ENCODE assay signal across 11 mouse cellular contexts in the genomic region with DNA sequence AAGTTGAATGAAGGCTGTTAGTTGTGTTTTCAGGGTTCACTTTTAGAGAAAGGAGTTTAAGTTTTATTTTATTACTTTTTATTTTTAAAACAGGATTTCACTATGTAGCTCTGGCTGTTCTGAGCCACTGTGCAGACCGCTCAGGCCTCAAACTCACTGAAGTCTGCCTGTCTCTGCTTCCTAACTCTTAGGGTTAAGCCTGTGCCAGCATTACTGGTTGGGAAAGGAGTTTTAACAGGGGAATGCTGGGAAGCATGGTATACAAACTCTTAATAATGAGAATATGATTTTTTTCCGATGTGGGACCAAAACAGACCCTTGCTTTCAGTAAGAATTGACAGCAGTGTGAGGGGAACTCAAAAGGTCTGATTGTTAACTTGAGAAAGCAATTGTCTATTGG. TPM values are rescaled to one million over a fixed set of nuclear protein-coding genes. Genes with fewer than 3 reads are reported as not detected.
DNase-seq lines count a peak whose midpoint lies in the region; ATAC-seq and TF ChIP-seq lines count a peak whose summit lies in the region.
"Had no signal": no experiment of that assay in that cellular context is flagged by ENCODE, and none has a peak within 500 bp of the region (broad histone marks: within the 10 kb centered on the region; RNA-seq: fewer than 3 reads in every experiment).

No protein-coding gene starts in this region.

- H3K36me3 ChIP-seq in forebrain, embryonic 14.5 days (ENCODE audit: control insufficient read depth, insufficient read depth, low read length), result no peaks in the 10 kb centered on the region
- no peaks in the 10 kb centered on the region for H3K36me3 ChIP-seq in forebrain, embryonic 13.5 days (ENCODE audit: poor library complexity, severe bottlenecking)
- no peaks in the 10 kb centered on the region for H3K36me3 ChIP-seq in liver, embryonic 14.5 days (replicated peaks; ENCODE audit: control insufficient read depth, insufficient read depth, low read depth)

- no peak overlapping the region for H3K9ac ChIP-seq in forebrain, embryonic 14.5 days (ENCODE audit: low read length)
- H3K9ac ChIP-seq in forebrain, embryonic 13.5 days, result no peak overlapping the region
- no peak overlapping the region for H3K9ac ChIP-seq in liver, embryonic 14.5 days (replicated peaks)

- 45% methylated on average over 2 of the region's 2 CpGs for WGBS in forebrain, embryonic 14.5 days
- 46% methylated on average over 2 of the region's 2 CpGs for WGBS in forebrain, embryonic 13.5 days
- 55% methylated on average over 2 of the region's 2 CpGs for WGBS in liver, embryonic 14.5 days (ENCODE audit: insufficient replicate concordance)

- TF ChIP-seq EP300 in liver, embryonic 14.5 days (IDR thresholded peaks at IDR 0.05; ENCODE audit: low read depth), result no peak

- no peaks in the 10 kb centered on the region for H3K9me3 ChIP-seq in forebrain, embryonic 14.5 days (replicated peaks; ENCODE audit: control insufficient read depth, low read length)
- H3K9me3 ChIP-seq in forebrain, embryonic 13.5 days (replicated peaks), result no peaks in the 10 kb centered on the region
- no peaks in the 10 kb centered on the region for H3K9me3 ChIP-seq in liver, embryonic 14.5 days (ENCODE audit: control insufficient read depth, low read length)

- no peaks in the 10 kb centered on the region; the same call in 1 of the 2 replicates for H3K27me3 ChIP-seq in forebrain, embryonic 14.5 days (replicated peaks; ENCODE audit: control insufficient read depth, insufficient read depth, low read length)
- H3K27me3 ChIP-seq in forebrain, embryonic 13.5 days, result peaks cover 3% of the 10 kb centered on the region; the same call in 1 of the 2 replicates
- H3K27me3 ChIP-seq in liver, embryonic 14.5 days (ENCODE audit: control insufficient read depth, insufficient read depth, low read length), result no peaks in the 10 kb centered on the region
- H3K27me3 ChIP-seq: Patski had no signal

- H3K4me3 ChIP-seq in forebrain, embryonic 14.5 days (ENCODE audit: low read depth, low read length), result no peak overlapping the region
- no peak overlapping the region for H3K4me3 ChIP-seq in forebrain, embryonic 13.5 days
- peak overlapping the region; percentile 5; the same call in 1 of the 2 replicates for H3K4me3 ChIP-seq in layer of hippocampus, adult 2 months
- H3K4me3 ChIP-seq in embryonic fibroblast, embryonic 13.5 days (ENCODE audit: insufficient read depth, low read length), result peak overlapping the region; percentile 70
- H3K4me3 ChIP-seq in liver, embryonic 14.5 days (ENCODE audit: insufficient read depth in 1 of 2, low read depth in 2 of 2, low read length in 2 of 2), result no peak overlapping the region

- H3K4me1 ChIP-seq in forebrain, embryonic 14.5 days (ENCODE audit: control insufficient read depth, insufficient read depth, low read length), result peaks cover 2% of the 10 kb centered on the region; the same call in 1 of the 2 replicates
- peaks cover 11% of the 10 kb centered on the region for H3K4me1 ChIP-seq in forebrain, embryonic 13.5 days
- peaks cover 4% of the 10 kb centered on the region for H3K4me1 ChIP-seq in embryonic fibroblast, embryonic 13.5 days (ENCODE audit: control insufficient read depth, insufficient read depth, low read length)
- H3K4me1 ChIP-seq in liver, embryonic 14.5 days (replicated peaks; ENCODE audit: control insufficient read depth in 2 of 2, insufficient read depth in 2 of 2, low read length in 1 of 2), result no peaks in the 10 kb centered on the region; a peak in 1 of 4 replicates

- H3K27ac ChIP-seq in forebrain, embryonic 14.5 days (ENCODE audit: low read depth, low read length), result no peak overlapping the region
- no peak overlapping the region for H3K27ac ChIP-seq in forebrain, embryonic 13.5 days
- peak overlapping the region; percentile 23; the same call in 1 of the 2 replicates for H3K27ac ChIP-seq in layer of hippocampus, adult 2 months
- H3K27ac ChIP-seq in embryonic fibroblast, embryonic 13.5 days (ENCODE audit: insufficient read depth, low read length), result peak overlapping the region; percentile 30
- H3K27ac ChIP-seq in liver, embryonic 14.5 days, result no peak overlapping the region

- 0 out of 2 replicates have a peak overlapping the region, but pooled peaks have one; percentile 9 for H3K4me2 ChIP-seq in forebrain, embryonic 14.5 days (ENCODE audit: low read length)
- H3K4me2 ChIP-seq in forebrain, embryonic 13.5 days, result no peak overlapping the region
- peak overlapping the region; percentile 89 for H3K4me2 ChIP-seq in liver, embryonic 14.5 days (ENCODE audit: low read depth)

- no peak for DNase-seq in forebrain, embryonic 14.5 days (ENCODE audit: low spot score)
- DNase-seq in layer of hippocampus, adult 2 months (ENCODE audit: low spot score in 2 of 2), result no peak
- no peak for DNase-seq in layer of hippocampus, adult 9-11 months
- DNase-seq in liver, embryonic 14.5 days (ENCODE audit: low read depth in 3 of 3, low spot score in 3 of 3), result no peak
- DNase-seq in T-cell, adult 2 months (ENCODE audit: low spot score), result no peak
- no peak for DNase-seq in yolk sac, embryonic 10.5 days (ENCODE audit: low spot score)

- TF ChIP-seq POLR2A in embryonic fibroblast, embryonic 13.5 days (IDR thresholded peaks at IDR 0.05; ENCODE audit: low read depth, low read length), result no peak; the same call in 1 of the 2 replicates

- TF ChIP-seq CTCF in layer of hippocampus, adult 2 months (conservative IDR thresholded peaks at IDR 0.05), result no peak
- TF ChIP-seq CTCF in embryonic fibroblast, embryonic 13.5 days (IDR thresholded peaks at IDR 0.05; ENCODE audit: borderline replicate concordance, insufficient read depth, low read length), result no peak
- TF ChIP-seq CTCF in liver, embryonic 14.5 days (IDR thresholded peaks at IDR 0.05; ENCODE audit: low read depth), result no peak

- no peak for ATAC-seq in forebrain, embryonic 14.5 days
- ATAC-seq in forebrain, embryonic 13.5 days, result no peak
- ATAC-seq in liver, embryonic 14.5 days (ENCODE audit: insufficient read depth), result no peak
- ATAC-seq: Patski had no signal

RNA-seq across cellular contexts. Expression of a gene that starts 1.9 kb away (rescaled TPM):
- polyA plus RNA-seq in forebrain, embryonic 14.5 days (2014; fragmentation: Nextera tagmentation; extraction: Ambion mirVana), result 10.9 and 15.9 TPM in 2 replicates
- polyA plus RNA-seq in forebrain, embryonic 13.5 days (2015; fragmentation: Nextera tagmentation; extraction: Ambion mirVana), result 12.7 and 16.5 TPM in 2 replicates
- total RNA-seq in layer of hippocampus, adult 2 months (2021), result 10 to 100 TPM; 35.3 to 40.6 TPM
- 196 and 246 TPM in 2 replicates for polyA plus RNA-seq in embryonic fibroblast, embryonic 13.5 days (2011; ENCODE audit: insufficient read length, low read depth, missing spikeins)
- 3.9 and 5.2 TPM in 2 replicates for polyA plus RNA-seq in liver, embryonic 14.5 days (2012; rRNA removed)
- 7.8 and 9.1 TPM in 2 replicates for polyA plus RNA-seq in liver, embryonic 14.5 days (2014; fragmentation: Nextera tagmentation; extraction: Ambion mirVana)

RNA-seq across cellular contexts. Expression of a gene that starts 40.3 kb away (rescaled TPM):
- not detected in 2 replicates for polyA plus RNA-seq in forebrain, embryonic 14.5 days (2014; fragmentation: Nextera tagmentation; extraction: Ambion mirVana)
- not detected in 2 replicates for polyA plus RNA-seq in forebrain, embryonic 13.5 days (2015; fragmentation: Nextera tagmentation; extraction: Ambion mirVana)
- total RNA-seq in layer of hippocampus, adult 2 months (2021), result not detected
- not detected in 2 replicates for polyA plus RNA-seq in embryonic fibroblast, embryonic 13.5 days (2011; ENCODE audit: insufficient read length, low read depth, missing spikeins)
- not detected in 2 replicates for polyA plus RNA-seq in liver, embryonic 14.5 days (2012; rRNA removed)
- polyA plus RNA-seq in liver, embryonic 14.5 days (2014; fragmentation: Nextera tagmentation; extraction: Ambion mirVana), result not detected in 2 replicates
- total RNA-seq: liver, adult 2 months had no signal
- polyA plus RNA-seq: neural tube, embryonic 14.5 days; Patski had no signal

Comparison
In these comparisons a context has a peak if more than half of its experiments do, and no peak if none do; other contexts are left out.
1. H3K27ac ChIP-seq: peak in layer of hippocampus, adult 2 months (single experiment) and embryonic fibroblast, embryonic 13.5 days (single experiment); none in forebrain, embryonic 14.5 days (single experiment), forebrain, embryonic 13.5 days (single experiment) and liver, embryonic 14.5 days (single experiment).
2. H3K4me3 ChIP-seq: peak in layer of hippocampus, adult 2 months (single experiment) and embryonic fibroblast, embryonic 13.5 days (single experiment); none in forebrain, embryonic 14.5 days (single experiment), forebrain, embryonic 13.5 days (single experiment) and liver, embryonic 14.5 days (0 of 2).
3. RNA of a gene that starts 1.9 kb away (polyA plus RNA-seq): 196 to 246 TPM in embryonic fibroblast, embryonic 13.5 days; 12.7 to 16.5 TPM in forebrain, embryonic 13.5 days, 10.9 to 15.9 TPM in forebrain, embryonic 14.5 days and 3.9 to 9.1 TPM in liver, embryonic 14.5 days; every median in the first group is over 10 times any median in the second.